Mouse (Mus musculus) c-Kit-positive CD71-negative TER-119-negative erythroid progenitor cells, embryonic 14.5 days (primary cell): ENCODE results near the gene Timeless.
A peak's percentile ranks its signal among the peaks of the same experiment; 100 is the strongest.
"Not testable (repeated sequence)": the region's sequence is repeated elsewhere in the genome, so short reads cannot be mapped to it uniquely, and the experiment has no call there.

Source experiments
- DNase-seq: peaks from one replicate; pipeline ENCODE4 v3.0.0-alpha.2; 2013; ENCODE audit warnings: low read depth

Gene Timeless

GRCm38 (mm10) chr10:128256328-128256727 is 24.5 kb downstream of the Timeless start:
- DNase-seq = no peak

GRCm38 (mm10) chr10:128258953-128259352 is 27.1 kb downstream of the Timeless start:
- peak; percentile 34 for DNase-seq

- no peak for DNase-seq
Measured at GRCm38 (mm10) chr10:128259946-128260345, 28.1 kb downstream of the Timeless start.

- DNase-seq = not testable (repeated sequence)
Measured at GRCm38 (mm10) chr10:128260376-128260775, 28.5 kb downstream of the Timeless start.

- DNase-seq = no peak
Measured at GRCm38 (mm10) chr10:128262300-128262699, 30.4 kb downstream of the Timeless start.

- DNase-seq = no peak
Measured at GRCm38 (mm10) chr10:128263393-128264310, 31.8 kb downstream of the Timeless start.

- DNase-seq = no peak
Measured at GRCm38 (mm10) chr10:128268371-128268770, 36.5 kb downstream of the Timeless start, which contains the start of gene Apof. Apof (plus strand) TSS chr10:128268671.

- no peak for DNase-seq
Measured at GRCm38 (mm10) chr10:128269206-128269910, 37.5 kb downstream of the Timeless start.

- peak; percentile 95 for DNase-seq
Measured at GRCm38 (mm10) chr10:128270287-128270841, 38.5 kb downstream of the Timeless start, which contains the start of gene Stat2. Stat2 (plus strand) TSS chr10:128270559.

- DNase-seq = peak; percentile 12
Measured at GRCm38 (mm10) chr10:128270866-128271265, 39.0 kb downstream of the Timeless start.

GRCm38 (mm10) chr10:128271883-128272282 is 40.0 kb downstream of the Timeless start:
- DNase-seq = no peak

- DNase-seq = not testable (repeated sequence)
Measured at GRCm38 (mm10) chr10:128272819-128273439, 41.1 kb downstream of the Timeless start.

GRCm38 (mm10) chr10:128275374-128275773 is 43.5 kb downstream of the Timeless start:
- DNase-seq = not testable (repeated sequence)

- no peak for DNase-seq
Measured at GRCm38 (mm10) chr10:128278158-128278557, 46.3 kb downstream of the Timeless start.

- DNase-seq = no peak
Measured at GRCm38 (mm10) chr10:128280943-128281342, 49.1 kb downstream of the Timeless start.

- no peak for DNase-seq
Measured at GRCm38 (mm10) chr10:128281682-128282081, 49.8 kb downstream of the Timeless start.

GRCm38 (mm10) chr10:128282886-128283450 is 51.1 kb downstream of the Timeless start:
- no peak for DNase-seq

GRCm38 (mm10) chr10:128283604-128284579 is 52.0 kb downstream of the Timeless start:
- peak; percentile 64 for DNase-seq

- not testable (repeated sequence) for DNase-seq
Measured at GRCm38 (mm10) chr10:128290594-128290993, 58.7 kb downstream of the Timeless start.

GRCm38 (mm10) chr10:128296370-128297090 is 64.7 kb downstream of the Timeless start:
- no peak for DNase-seq
